In the genomic region with DNA sequence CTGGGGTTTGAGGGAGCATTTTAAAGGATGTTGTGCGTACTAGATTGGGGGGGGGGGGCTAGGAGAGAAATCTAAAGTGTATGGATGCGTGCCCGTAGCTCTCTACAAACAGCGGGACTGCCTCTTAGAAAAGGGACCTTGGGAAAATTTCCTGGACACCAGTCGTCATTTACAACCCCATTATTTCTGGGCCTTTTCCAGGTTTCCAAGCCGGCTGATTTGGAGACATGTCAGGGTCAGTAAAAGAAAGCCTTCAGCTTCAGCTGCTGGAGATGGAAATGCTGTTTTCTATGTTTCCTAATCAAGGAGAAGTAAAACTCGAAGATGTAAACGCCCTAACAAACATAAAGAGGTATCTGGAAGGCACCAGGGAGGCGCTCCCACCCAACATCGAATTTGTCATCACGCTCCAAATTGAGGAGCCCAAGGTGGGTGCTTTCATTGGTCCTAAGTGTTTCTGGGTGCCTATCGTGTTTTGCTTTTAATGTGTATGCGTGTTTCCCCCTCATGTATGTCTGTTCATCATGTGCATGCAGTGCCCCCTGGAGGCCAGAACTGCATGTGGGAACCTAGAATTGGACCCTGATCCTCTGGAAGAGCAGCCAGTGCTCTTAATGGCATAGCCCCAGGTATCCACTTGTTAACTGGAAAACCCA, we compare ENCODE assay signal across 8 mouse cellular contexts. TPM values are rescaled to one million over a fixed set of nuclear protein-coding genes. Genes with fewer than 3 reads are reported as not detected.
DNase-seq lines count a peak whose midpoint lies in the region; ATAC-seq lines count a peak whose summit lies in the region.

No protein-coding gene starts in this region.

- 0 out of 2 replicates have a peak, but pooled peaks have one; percentile 9 for ATAC-seq in intestine, embryonic 15.5 days

- H3K36me3 ChIP-seq in intestine, embryonic 15.5 days: no peaks in the 10 kb centered on the region

- no peaks in the 10 kb centered on the region for H3K27me3 ChIP-seq in intestine, embryonic 15.5 days (replicated peaks)

- H3K4me3 ChIP-seq in intestine, embryonic 15.5 days (replicated peaks): peak overlapping the region; percentile 87

- intact Hi-C loops in gastrocnemius, postnatal 36 days (cut with DNase I): loop anchor here (5.0 to 10.0 kb wide), 2 partner anchors 105 to 828 kb away; a partner anchor contains a TSS
- intact Hi-C loops in left cerebral cortex, postnatal 25 days (cut with DNase I): loop anchor here (5.0 kb wide), 1 partner anchor 105 kb away; a partner anchor contains a TSS

- peaks cover 6% of the 10 kb centered on the region for H3K4me1 ChIP-seq in intestine, embryonic 15.5 days (replicated peaks)

- peak overlapping the region; percentile 48; the same call in 1 of the 2 replicates for H3K9ac ChIP-seq in intestine, embryonic 15.5 days

- 14% methylated on average over 13 of the region's 13 CpGs for WGBS in intestine, embryonic 15.5 days

- no peak overlapping the region for H3K27ac ChIP-seq in intestine, embryonic 15.5 days

- peak; percentile 73 to 75 for DNase-seq in adrenal gland, adult 18-20 months (ENCODE audit: low spot score in 2 of 2)
- peak; percentile 88 for DNase-seq in embryo, embryonic 11 days
- DNase-seq in gastrocnemius, postnatal 36 days: peak; percentile 59 to 74
- peak; percentile 80 to 86 for DNase-seq in left cerebral cortex, postnatal 25 days (ENCODE audit: low spot score in 2 of 2)
- DNase-seq in mesoderm, embryonic 11.5 days (ENCODE audit: low read depth, low spot score): peak; percentile 84
- peak; percentile 76 for DNase-seq in right cerebral cortex, postnatal 25 days
- peak; percentile 72 for DNase-seq in yolk sac, embryonic 10.5 days (ENCODE audit: low spot score)

- no peaks in the 10 kb centered on the region for H3K9me3 ChIP-seq in intestine, embryonic 15.5 days

- H3K4me2 ChIP-seq in intestine, embryonic 15.5 days (replicated peaks): peak overlapping the region; percentile 99

RNA-seq across cellular contexts. Expression of a gene that starts 1.0 kb away (rescaled TPM):
- 1 to 10 TPM; 3.0 to 5.3 TPM for total RNA-seq in adrenal gland, adult 18-20 months (2021)
- under 1 TPM in 1 of 2 experiments, not detected in 1; 0.32 TPM for total RNA-seq in gastrocnemius, postnatal 36 days (2021)
- 2.7 and 2.9 TPM in 2 replicates for polyA plus RNA-seq in intestine, embryonic 15.5 days (2015; fragmentation: Nextera tagmentation; extraction: Ambion mirVana)
- 10 to 100 TPM; 25.9 to 27.3 TPM for total RNA-seq in left cerebral cortex, postnatal 25 days (2021)

RNA-seq across cellular contexts. Expression of a gene that starts 1.1 kb away (rescaled TPM):
- total RNA-seq in adrenal gland, adult 18-20 months (2021): 10 to 100 TPM; 32.2 to 42.6 TPM
- total RNA-seq in gastrocnemius, postnatal 36 days (2021): 1 to 10 TPM; 3.3 to 4.1 TPM
- 40.6 and 42.4 TPM in 2 replicates for polyA plus RNA-seq in intestine, embryonic 15.5 days (2015; fragmentation: Nextera tagmentation; extraction: Ambion mirVana)
- 10 to 100 TPM; 16.6 to 19.5 TPM for total RNA-seq in left cerebral cortex, postnatal 25 days (2021)

Comparison
In these comparisons a context has a peak if more than half of its experiments do, and no peak if none do; other contexts are left out.
1. RNA of a gene that starts 1.0 kb away (total RNA-seq): 25.9 to 27.3 TPM in left cerebral cortex, postnatal 25 days; 3.0 to 5.3 TPM in adrenal gland, adult 18-20 months and 0.32 TPM in gastrocnemius, postnatal 36 days; every median in the first group is over 4 times any median in the second.
2. Peak in every context shown above with its lines, with median percentiles within 50 percentile points of each other: DNase-seq.